Mouse (Mus musculus) forelimb bud, embryonic 11.5 days (tissue): Measurements from ENCODE around the gene Rad54l.

Source experiments
- DNase-seq: peaks from one replicate; pipeline ENCODE4 v3.0.0-alpha.2; 2012; ENCODE audit warnings: low read depth, low spot score

The Rad54l gene

GRCm38 (mm10) chr4:116123602-116124519 lies at the start of gene Rad54l, which contains the start of gene Pomgnt1:
Rad54l (minus strand) TSS chr4:116123690.
Pomgnt1 (plus strand) TSS chr4:116123840.
- DNase-seq: peak; percentile 95

- no peak for DNase-seq
Observed at GRCm38 (mm10) chr4:116173072-116173471, 49.6 kb upstream of the Rad54l start, which contains the start of the genes 1700042G07Rik and Gm49337. 1700042G07Rik (plus strand) TSS chr4:116173372. Gm49337 (plus strand) TSS chr4:116173384.

GRCm38 (mm10) chr4:116169353-116169672 lies 45.8 kb upstream of the Rad54l start:
- no peak for DNase-seq

GRCm38 (mm10) chr4:116168617-116169352 lies 45.3 kb upstream of the Rad54l start:
- peak; percentile 67 for DNase-seq

- no peak for DNase-seq
Observed at GRCm38 (mm10) chr4:116167404-116167803, 43.9 kb upstream of the Rad54l start, which contains the start of gene Tspan1. Tspan1 (minus strand) TSS chr4:116167601.

GRCm38 (mm10) chr4:116165708-116166407 lies 42.4 kb upstream of the Rad54l start:
- DNase-seq: no peak

- no peak for DNase-seq
Observed at GRCm38 (mm10) chr4:116164759-116165554, 41.5 kb upstream of the Rad54l start.

- no peak for DNase-seq
Observed at GRCm38 (mm10) chr4:116162142-116162541, 38.7 kb upstream of the Rad54l start.

GRCm38 (mm10) chr4:116160769-116161168 lies 37.3 kb upstream of the Rad54l start:
- no peak for DNase-seq

- DNase-seq: no peak
Observed at GRCm38 (mm10) chr4:116159912-116160311, 36.4 kb upstream of the Rad54l start.

GRCm38 (mm10) chr4:116157882-116158281 lies 34.4 kb upstream of the Rad54l start:
- no peak for DNase-seq

- no peak for DNase-seq
Observed at GRCm38 (mm10) chr4:116152702-116153101, 29.2 kb upstream of the Rad54l start.

GRCm38 (mm10) chr4:116151238-116151637 lies 27.7 kb upstream of the Rad54l start, which contains the start of gene Lurap1:
Lurap1 (minus strand) TSS chr4:116151338.
- no peak for DNase-seq

GRCm38 (mm10) chr4:116150862-116151221 lies 27.4 kb upstream of the Rad54l start:
- DNase-seq: no peak

- DNase-seq: peak; percentile 27
Observed at GRCm38 (mm10) chr4:116150156-116150861, 26.8 kb upstream of the Rad54l start.

- no peak for DNase-seq
Observed at GRCm38 (mm10) chr4:116149812-116150155, 26.3 kb upstream of the Rad54l start.

GRCm38 (mm10) chr4:116143891-116144717 lies 20.6 kb upstream of the Rad54l start:
- no peak for DNase-seq

GRCm38 (mm10) chr4:116143317-116143811 lies 19.9 kb upstream of the Rad54l start:
- DNase-seq: no peak

GRCm38 (mm10) chr4:116142269-116142668 lies 18.8 kb upstream of the Rad54l start:
- no peak for DNase-seq
